Mouse (Mus musculus) stomach, postnatal 0 days (tissue): ENCODE results near the gene Apoe. TPM values are rescaled to one million over a fixed set of nuclear protein-coding genes. Genes with fewer than 3 reads are reported as not detected.
A peak's percentile ranks its signal among the peaks of the same experiment; 100 is the strongest.

Source experiments
- ATAC-seq: fragments of 200-750 bp; cut with Nextera tagmentation; 2 replicates; pipeline ENCODE4 v1.8.0; 2017; ENCODE audit not compliant: low FRiP score, low TSS enrichment
- DNase-seq: peaks from one replicate; pipeline ENCODE4 v3.0.0-alpha.2; 2016; ENCODE audit warnings: low spot score
- H3K27ac ChIP-seq: fragments of 300-500 bp; sonication (generic); replicated peaks from 2 replicates; pipeline ENCODE4 v1.5.1; 2014; ENCODE audit warnings: mild to moderate bottlenecking, control low read depth
- H3K27me3 ChIP-seq: fragments of 300-500 bp; sonication (generic); 2 replicates; pipeline ENCODE4 v1.6.1; 2014; ENCODE audit warnings: low read length; ENCODE audit not compliant: control insufficient read depth, insufficient read depth
- H3K36me3 ChIP-seq: fragments of 300-500 bp; sonication (generic); 2 replicates; pipeline ENCODE4 v1.6.1; 2014; ENCODE audit warnings: low read length, mixed read lengths; ENCODE audit not compliant: control insufficient read depth, insufficient read depth
- H3K4me1 ChIP-seq: fragments of 300-500 bp; sonication (generic); replicated peaks from 2 replicates; pipeline ENCODE4 v1.6.1; 2014; ENCODE audit warnings: antibody characterized with exemption; ENCODE audit not compliant: control insufficient read depth, insufficient read depth
- H3K4me2 ChIP-seq: fragments of 300-500 bp; sonication (generic); replicated peaks from 2 replicates; pipeline ENCODE4 v1.6.1; 2014; ENCODE audit warnings: low read depth, mild to moderate bottlenecking, control low read depth, moderate library complexity
- H3K4me3 ChIP-seq: fragments of 300-500 bp; sonication (generic); 2 replicates; pipeline ENCODE4 v1.5.1; 2014; ENCODE audit warnings: low read depth, low read length, control low read depth
- H3K9ac ChIP-seq: fragments of 300-500 bp; sonication (generic); 2 replicates; pipeline ENCODE4 v1.6.1; 2014; ENCODE audit warnings: mild to moderate bottlenecking, low read length, control low read depth, mixed read lengths
- H3K9me3 ChIP-seq: fragments of 300-500 bp; sonication (generic); 2 replicates; pipeline ENCODE4 v1.6.1; 2016; ENCODE audit warnings: low read length; ENCODE audit not compliant: control insufficient read depth
- CTCF ChIP-seq: IDR thresholded peaks from 2 replicates; pipeline ENCODE4 v1.5.1; 2016; ENCODE audit warnings: antibody characterized with exemption, low read depth, mild to moderate bottlenecking, moderate library complexity
- EP300 ChIP-seq: optimal IDR thresholded peaks from 2 replicates; pipeline ENCODE3; 2016; ENCODE audit warnings: antibody characterized with exemption
- WGBS: fragments of 180-500 bp; shearing (Covaris S2); extraction: QIAGEN DNeasy Blood & Tissue Kit; methylation state at CpG from one replicate; pipeline ENCODE4 v1.1.7; 2014; 5-methylcytosine and 5-hydroxymethylcytosine counted together
- polyA plus RNA-seq: library from polyadenylated mRNA; unstranded; fragments of >200 nt; fragmentation: Nextera tagmentation; extraction: Ambion mirVana; gene quantifications from 2 replicates; pipeline ENCODE4 v1.2.1, GENCODE M21; 2015

Apoe gene
- polyA plus RNA-seq, 1 experiment from 2014 or later = 383 TPM

GRCm38 (mm10) chr7:19668947-19669721, 29.9 kb downstream of the Apoe start:
- no peak overlapping the region for H3K4me3 ChIP-seq
- H3K9ac ChIP-seq = peak overlapping the region; percentile 47; the same call in 1 of the 2 replicates
- ATAC-seq = peak; percentile 81
- TF ChIP-seq CTCF (peak; percentile 99), EP300 (no peak)
- no peaks in the 10 kb centered on the region for H3K36me3 ChIP-seq
- 0 out of 2 replicates have a peak, but pooled peaks cover under 1% of the 10 kb centered on the region for H3K4me1 ChIP-seq
- WGBS = 6% methylated on average over 10 of the region's 10 CpGs
- H3K4me2 ChIP-seq = peak overlapping the region; percentile 41
- DNase-seq = peak; percentile 91
- no peaks in the 10 kb centered on the region for H3K9me3 ChIP-seq
- H3K27me3 ChIP-seq = no peaks in the 10 kb centered on the region
- H3K27ac ChIP-seq = peak overlapping the region; percentile 83

GRCm38 (mm10) chr7:19667434-19667833, 31.6 kb downstream of the Apoe start:
- no peak overlapping the region for H3K27ac ChIP-seq
- peaks cover 6% of the 10 kb centered on the region; the same call in 1 of the 2 replicates for H3K4me1 ChIP-seq
- ATAC-seq (no peak), DNase-seq (no peak)
- WGBS = 87% methylated on average over 2 of the region's 2 CpGs
- H3K9me3 ChIP-seq = no peaks in the 10 kb centered on the region
- H3K9ac ChIP-seq = no peak overlapping the region
- H3K36me3 ChIP-seq = no peaks in the 10 kb centered on the region
- no peak overlapping the region for H3K4me3 ChIP-seq
- no peak overlapping the region for H3K4me2 ChIP-seq
- TF ChIP-seq EP300 = no peak
- no peak for TF ChIP-seq CTCF
- H3K27me3 ChIP-seq = no peaks in the 10 kb centered on the region

GRCm38 (mm10) chr7:19666750-19667149, 32.2 kb downstream of the Apoe start:
- no peaks in the 10 kb centered on the region for H3K27me3 ChIP-seq
- no peaks in the 10 kb centered on the region for H3K9me3 ChIP-seq
- WGBS = 66% methylated on average over 3 of the region's 3 CpGs
- H3K4me3 ChIP-seq = no peak overlapping the region
- ATAC-seq = no peak
- DNase-seq = no peak
- H3K4me2 ChIP-seq = no peak overlapping the region
- no peak overlapping the region for H3K9ac ChIP-seq
- peaks cover 6% of the 10 kb centered on the region; the same call in 1 of the 2 replicates for H3K4me1 ChIP-seq
- TF ChIP-seq CTCF (peak; percentile 53), EP300 (no peak)
- H3K27ac ChIP-seq = no peak overlapping the region
- H3K36me3 ChIP-seq = no peaks in the 10 kb centered on the region

- Histone ChIP-seq H3K36me3 (no peaks in the 10 kb centered on the region), H3K9me3 (no peaks in the 10 kb centered on the region), H3K9ac (peak within 1 kb of the TSS; percentile 99), H3K4me3 (peak within 1 kb of the TSS; percentile 99), H3K4me2 (peak within 1 kb of the TSS; percentile 92), H3K27me3 (no peaks in the 10 kb centered on the region), H3K27ac (peak within 1 kb of the TSS; percentile 93), H3K4me1 (peaks cover 6% of the 10 kb centered on the region; the same call in 1 of the 2 replicates)
- ATAC-seq (peak; percentile 91), DNase-seq (peak; percentile 97)
- under 1% methylated on average over 62 of the region's 63 CpGs for WGBS
- TF ChIP-seq EP300 (peak; percentile 98), CTCF (peak; percentile 74)
Observed at GRCm38 (mm10) chr7:19664955-19665841, 33.8 kb downstream of the Apoe start, which contains the start of gene Clptm1. Gene Clptm1, minus strand, starts transcription at chr7:19665033.

GRCm38 (mm10) chr7:19664455-19664954, 34.5 kb downstream of the Apoe start:
- WGBS = under 1% methylated on average over 36 of the region's 37 CpGs
- TF ChIP-seq EP300 (no peak), CTCF (no peak)
- ATAC-seq = no peak; the same call in 1 of the 2 replicates

More at GRCm38 (mm10) chr7:19664455-19664954, 34.5 kb downstream of the Apoe start:
- no peak for DNase-seq
- peaks cover 6% of the 10 kb centered on the region; the same call in 1 of the 2 replicates for H3K4me1 ChIP-seq
- H3K27ac ChIP-seq = peak overlapping the region; percentile 93
- peak overlapping the region; percentile 92 for H3K4me2 ChIP-seq
- no peaks in the 10 kb centered on the region for H3K9me3 ChIP-seq
- H3K9ac ChIP-seq = peak overlapping the region; percentile 99
- no peaks in the 10 kb centered on the region for H3K27me3 ChIP-seq
- peak overlapping the region; percentile 99 for H3K4me3 ChIP-seq
- no peaks in the 10 kb centered on the region for H3K36me3 ChIP-seq
